Mouse (Mus musculus): ENCODE measurements around the gene Cotl1.

- TF ChIP-seq CTCF (conservative IDR thresholded peaks at IDR 0.05; ENCODE audit: insufficient read depth, insufficient read length, low read depth, low read length) (no peak), POLR2A (IDR thresholded peaks at IDR 0.05; ENCODE audit: low read depth, low read length) (no peak)
Observed at GRCm38 (mm10) chr8:119883281-119883680, 42.9 kb upstream of the Cotl1 start.

Data from kidney, adult 2 months (tissue).